Mouse (Mus musculus): Measurements from ENCODE around the gene Olfr1375. TPM values are rescaled to one million over a fixed set of nuclear protein-coding genes. Genes with fewer than 3 reads are reported as not detected.

The Olfr1375 gene
- polyA plus RNA-seq (2017; shearing (Covaris generic)) = not detected

DNA sequence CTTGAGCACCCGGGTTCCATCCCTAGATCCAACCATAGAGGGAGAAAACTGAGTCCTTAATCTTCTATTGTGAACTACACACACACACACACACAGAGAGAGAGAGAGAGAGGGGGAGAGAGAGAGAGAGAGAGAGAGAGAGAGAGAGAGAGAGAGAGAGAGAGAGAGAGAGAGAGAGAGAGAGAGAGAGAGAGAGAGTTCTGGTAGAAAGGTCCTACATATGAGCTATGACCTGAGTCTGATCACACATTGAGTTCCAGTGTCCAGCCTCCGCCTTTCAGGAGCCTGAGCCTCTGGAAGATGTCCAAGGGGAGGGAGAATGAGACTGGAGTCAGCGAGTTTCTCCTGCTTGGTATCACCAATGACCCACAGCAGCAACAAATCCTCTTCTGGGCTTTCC is at the start of gene Olfr1375:
TSS of gene Olfr1375 (plus strand) at position 301 of the 400 bp plus-strand sequence.

DNA sequence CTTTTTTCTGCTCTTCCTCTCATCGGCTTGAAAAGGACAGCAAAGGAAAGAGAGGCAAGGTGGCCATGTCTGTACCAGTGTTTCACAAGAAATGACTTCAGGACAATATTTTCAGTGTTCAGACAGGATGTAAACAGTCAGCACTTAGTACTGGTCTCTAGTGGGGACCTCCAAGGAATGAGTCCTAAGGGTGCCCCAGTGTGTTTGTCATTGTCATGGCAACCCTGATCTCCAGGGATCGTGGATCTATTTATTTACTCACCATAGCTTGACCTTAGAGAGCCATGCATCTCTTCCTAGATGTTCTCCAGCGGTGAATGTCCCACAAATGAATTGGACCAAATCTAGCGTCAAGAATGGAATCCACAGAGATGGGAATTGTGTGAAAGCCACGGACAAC is 44.6 kb upstream of the Olfr1375 start, which contains the start of gene Olfr51:
TSS of gene Olfr51 (plus strand) at position 301 of the 400 bp plus-strand sequence.

DNA sequence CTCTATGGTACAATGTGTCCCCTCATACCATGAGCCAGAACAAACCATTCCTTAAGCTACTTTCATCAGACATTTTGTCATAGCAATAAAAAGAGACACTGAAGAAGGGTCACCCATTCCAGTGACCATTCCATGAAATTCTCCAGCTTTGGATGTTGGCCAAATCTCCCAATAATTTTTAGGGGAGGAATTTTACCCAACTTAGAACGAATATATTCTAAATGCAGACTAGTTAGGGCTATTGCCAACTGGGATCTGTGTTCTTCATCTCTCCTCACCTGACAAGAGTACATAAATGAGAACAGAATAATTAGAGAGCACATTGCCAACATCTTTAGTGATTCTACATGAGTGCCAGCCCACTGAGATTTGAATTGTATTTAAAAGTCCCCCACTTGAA is 34.0 kb upstream of the Olfr1375 start, which contains the start of gene Olfr54:
TSS of gene Olfr54 (plus strand) at position 301 of the 400 bp plus-strand sequence.

GRCm38 (mm10) chr11:51059151-51059571 is 11.3 kb downstream of the Olfr1375 start, which contains the start of gene Zfp354a:
TSS of gene Zfp354a (plus strand) at chr11:51059257.

Other genes starting within 250 kb of the Olfr1375 start
- gene Zfp354c, start 220.4 kb upstream of the Olfr1375 start, polyA plus RNA-seq (2017; shearing (Covaris generic)) = 1 to 10 TPM; 1.3 to 5.0 TPM
- gene Zfp879, start 206.6 kb upstream of the Olfr1375 start, polyA plus RNA-seq (2017; shearing (Covaris generic)) = under 1 TPM in 1 of 2 experiments, not detected in 1; 0.88 TPM
- under 1 TPM in 1 of 2 experiments, not detected in 1; 0.32 TPM for gene Grm6, start 197.4 kb upstream of the Olfr1375 start, polyA plus RNA-seq (2017; shearing (Covaris generic))
- gene Zfp454, start 160.5 kb upstream of the Olfr1375 start, polyA plus RNA-seq (2017; shearing (Covaris generic)) = not detected
- 1 to 10 TPM in 1 of 2 experiments, under 1 TPM in 1; 0.33 to 1.5 TPM for gene Zfp2, start 131.9 kb upstream of the Olfr1375 start, polyA plus RNA-seq (2017; shearing (Covaris generic))
- gene Zfp354b, start 116.5 kb upstream of the Olfr1375 start, polyA plus RNA-seq (2017; shearing (Covaris generic)) = under 1 TPM in 1 of 2 experiments, not detected in 1; 0.66 TPM
- gene 4933414I15Rik, start 104.3 kb upstream of the Olfr1375 start, polyA plus RNA-seq (2017; shearing (Covaris generic)) = under 1 TPM in 1 of 2 experiments, not detected in 1; 0.41 TPM
- not detected for gene Prop1, start 94.3 kb upstream of the Olfr1375 start, polyA plus RNA-seq (2017; shearing (Covaris generic))
- gene Olfr1378, start 81.6 kb upstream of the Olfr1375 start, polyA plus RNA-seq (2017; shearing (Covaris generic)) = not detected
- under 1 TPM in 1 of 2 experiments, not detected in 1; 0.41 TPM for gene Olfr1377, start 66.1 kb upstream of the Olfr1375 start, polyA plus RNA-seq (2017; shearing (Covaris generic))
- not detected for gene Olfr51, start 44.5 kb upstream of the Olfr1375 start, polyA plus RNA-seq (2017; shearing (Covaris generic))
- under 1 TPM in 1 of 2 experiments, not detected in 1; 0.06 TPM for gene Olfr54, start 33.9 kb upstream of the Olfr1375 start, polyA plus RNA-seq (2017; shearing (Covaris generic))
- not detected for gene Zfp354a, start 11.1 kb downstream of the Olfr1375 start, polyA plus RNA-seq (2017; shearing (Covaris generic))
- under 1 TPM in 1 of 2 experiments, not detected in 1; 0.64 TPM for gene Gm12569, start 172.4 kb downstream of the Olfr1375 start, polyA plus RNA-seq (2017; shearing (Covaris generic))
- 100 to 1,000 TPM; 151 to 177 TPM for gene Clk4, start 213.6 kb downstream of the Olfr1375 start, polyA plus RNA-seq (2017; shearing (Covaris generic))
- gene BC049762, start 214.9 kb downstream of the Olfr1375 start, polyA plus RNA-seq (2017; shearing (Covaris generic)) = under 1 TPM in 1 of 2 experiments, not detected in 1; 0.27 TPM
- gene Col23a1, start 241.8 kb downstream of the Olfr1375 start, polyA plus RNA-seq (2017; shearing (Covaris generic)) = 1 to 10 TPM in 1 of 2 experiments, under 1 TPM in 1; 0.61 to 3.0 TPM

All from activated CD4-positive, CD25-positive, alpha-beta regulatory T cell (primary cell).